Mouse (Mus musculus) small intestine, adult 2 months (tissue): Measurements from ENCODE around the gene Slc22a28.

Experiments
- CTCF ChIP-seq: fragments of 200-500 bp; IDR thresholded peaks from 2 replicates; pipeline ENCODE4 v1.5.1; 2012; ENCODE audit warnings: low read depth, mild to moderate bottlenecking, control low read depth, inconsistent platforms, low read length, moderate library complexity, mixed read lengths; ENCODE audit not compliant: insufficient replicate concordance, insufficient read length; ENCODE audit errors: extremely low read depth
- POLR2A ChIP-seq: fragments of 200-500 bp; IDR thresholded peaks from 2 replicates; pipeline ENCODE4 v1.6.1; 2012; ENCODE audit warnings: low read depth, mild to moderate bottlenecking, control low read depth, inconsistent platforms, low read length, moderate library complexity

DNA sequence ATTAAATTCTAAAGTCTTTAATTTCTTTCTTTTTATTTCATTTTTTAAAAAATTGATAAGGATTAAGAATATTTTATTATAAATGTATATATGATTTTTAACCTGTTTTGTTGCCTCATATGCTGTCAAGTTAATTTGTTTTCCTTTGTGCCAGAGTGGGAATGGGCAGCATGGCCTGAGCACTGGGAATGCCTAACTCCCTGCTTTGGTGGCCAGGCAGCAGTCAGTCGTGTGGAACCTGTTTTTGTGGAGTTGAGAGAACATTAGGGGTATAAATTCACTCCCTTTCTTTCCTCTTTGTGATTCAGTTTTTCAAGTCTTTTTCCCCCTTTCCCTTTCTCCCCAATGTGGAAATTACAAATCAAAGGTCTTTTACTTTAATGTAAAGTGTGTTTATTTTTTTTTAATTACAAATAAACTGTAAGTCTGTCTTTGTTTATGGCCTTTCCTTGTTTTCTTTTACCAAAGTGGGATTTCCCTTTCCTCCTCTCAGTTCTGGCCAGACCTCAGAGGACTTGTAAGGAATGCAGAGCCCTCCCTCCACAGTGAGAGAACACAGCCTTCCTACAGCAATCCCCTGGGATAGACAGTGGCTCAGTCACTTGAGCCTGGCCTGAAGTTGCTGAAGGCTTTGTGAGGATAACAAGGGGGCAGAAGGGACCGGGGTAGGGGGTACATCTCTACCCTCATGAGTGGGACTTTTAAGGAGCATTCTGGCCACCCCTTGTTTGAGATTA is 17.2 kb upstream of the Slc22a28 start:
- TF ChIP-seq CTCF (no peak), POLR2A (no peak)
